Mouse (Mus musculus): ENCODE measurements at regions not wholly inside any gene's neighbourhood (a gene's known extent, or its start where the extent isn't known, plus 50 kb on each side); places are given as distances from the start of the nearest gene placed in this dataset.

DNA sequence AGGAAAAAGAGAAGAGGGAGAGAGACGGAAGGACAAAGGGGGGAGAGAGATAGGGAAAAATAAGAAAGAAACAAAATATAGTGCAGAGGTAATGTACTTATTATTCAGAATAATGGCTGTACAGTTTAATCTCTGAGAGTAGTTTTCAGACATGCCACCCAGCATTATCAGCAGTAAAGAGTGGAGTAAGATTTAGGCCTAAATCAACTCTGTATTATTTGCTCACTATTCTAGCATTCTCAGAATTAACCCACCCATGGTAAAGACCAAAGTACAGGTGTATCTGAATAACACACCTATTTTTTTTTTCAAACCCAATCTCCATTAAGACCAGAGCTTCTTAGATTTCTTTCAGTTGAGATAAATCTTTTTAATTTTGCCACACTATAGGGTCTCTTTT, 177.7 kb upstream of the Gm11114 start:
- TF ChIP-seq POLR2A (IDR thresholded peaks at IDR 0.05; ENCODE audit: insufficient read depth, low read depth, low read length) (no peak), CTCF (IDR thresholded peaks at IDR 0.05) (no peak)

All from heart, adult 2 months (tissue).